Mouse (Mus musculus) heart, embryonic 10.5 days (tissue): Measurements from ENCODE around the gene Denr. TPM values are rescaled to one million over a fixed set of nuclear protein-coding genes. Genes with fewer than 3 reads are reported as not detected.
A peak's percentile ranks its signal among the peaks of the same experiment; 100 is the strongest.

Source experiments
- DNase-seq: peaks from one replicate; pipeline ENCODE4 v3.0.0-alpha.2; 2017; ENCODE audit warnings: low spot score
- H3K27ac ChIP-seq: fragments of 300-500 bp; sonication (generic); 2 replicates; pipeline ENCODE4 v1.5.1; 2016; ENCODE audit warnings: mild to moderate bottlenecking
- H3K27me3 ChIP-seq: fragments of 300-500 bp; sonication (generic); 2 replicates; pipeline ENCODE4 v1.6.1; 2016; ENCODE audit warnings: mild to moderate bottlenecking; ENCODE audit not compliant: poor library complexity, insufficient read depth, severe bottlenecking
- H3K36me3 ChIP-seq: fragments of 300-500 bp; sonication (generic); 2 replicates; pipeline ENCODE4 v1.6.1; 2016; ENCODE audit warnings: mild to moderate bottlenecking, moderate library complexity
- H3K4me1 ChIP-seq: fragments of 300-500 bp; sonication (generic); 2 replicates; pipeline ENCODE4 v1.6.1; 2016; ENCODE audit warnings: mild to moderate bottlenecking
- H3K4me3 ChIP-seq: fragments of 300-500 bp; sonication (generic); 2 replicates; pipeline ENCODE4 v1.5.1; 2016; ENCODE audit warnings: mild to moderate bottlenecking, moderate library complexity
- H3K9me3 ChIP-seq: fragments of 300-500 bp; sonication (generic); 2 replicates; pipeline ENCODE4 v1.6.1; 2016; ENCODE audit warnings: mild to moderate bottlenecking, moderate library complexity
- WGBS: fragments of 180-500 bp; shearing (Covaris S2); methylation state at CpG from one replicate; pipeline ENCODE4 v1.1.7; 2016; 5-methylcytosine and 5-hydroxymethylcytosine counted together
- polyA plus RNA-seq: library from polyadenylated mRNA; unstranded; fragments of >200 nt; fragmentation: Nextera tagmentation; extraction: Ambion mirVana; gene quantifications from 2 replicates; pipeline ENCODE4 v1.2.1, GENCODE M21; 2016

Denr gene
- polyA plus RNA-seq, 1 experiment from 2014 or later: 144 TPM

DNA sequence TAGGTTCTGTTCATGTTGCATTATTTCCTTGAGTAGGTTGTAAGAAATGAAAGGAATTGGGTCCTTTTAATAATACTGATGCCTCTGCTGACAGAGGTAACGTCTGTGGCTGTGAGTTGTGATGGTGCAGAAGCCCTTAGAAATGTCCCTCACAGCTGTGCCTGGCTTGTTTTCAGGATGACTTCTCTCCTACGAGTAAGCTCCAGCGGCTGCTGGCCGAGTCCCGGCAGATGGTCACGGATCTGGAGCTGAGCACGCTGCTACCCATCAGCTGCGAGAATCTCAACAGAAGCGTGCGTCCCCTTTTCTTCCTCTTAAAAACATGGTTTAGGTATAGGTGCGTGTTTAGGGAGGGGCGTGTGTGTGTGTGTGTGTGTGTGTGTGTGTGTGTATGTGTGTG, 54.1 kb downstream of the Denr start:
- Histone ChIP-seq H3K36me3 (no peaks in the 10 kb centered on the region), H3K27me3 (no peaks in the 10 kb centered on the region), H3K9me3 (no peaks in the 10 kb centered on the region), H3K4me3 (no peak overlapping the region), H3K27ac (no peak overlapping the region), H3K4me1 (0 out of 2 replicates have a peak, but pooled peaks cover 9% of the 10 kb centered on the region)
- WGBS: 82% methylated on average over 12 of the region's 12 CpGs
- DNase-seq: no peak

DNA sequence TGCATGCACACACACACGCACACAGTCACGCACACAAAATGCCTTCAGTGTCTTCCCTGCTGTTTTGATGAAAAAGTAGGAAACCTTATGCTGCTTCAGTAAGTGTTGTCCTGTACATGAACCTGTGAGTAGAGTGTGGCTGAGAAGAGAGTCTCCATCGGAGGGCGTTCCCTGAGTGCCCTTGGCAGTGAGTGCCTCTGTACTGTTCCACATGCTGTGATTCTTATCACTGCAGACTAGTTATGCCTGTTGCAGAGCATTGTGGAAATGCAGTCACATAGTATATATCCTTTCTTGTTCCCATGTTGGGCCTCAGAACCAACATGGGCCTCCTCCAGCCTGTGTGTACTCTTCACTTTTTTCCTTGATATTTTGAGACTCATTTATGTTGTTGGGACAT, 57.2 kb downstream of the Denr start:
- Histone ChIP-seq H3K4me3 (no peak overlapping the region), H3K9me3 (no peaks in the 10 kb centered on the region), H3K4me1 (0 out of 2 replicates have a peak, but pooled peaks cover 9% of the 10 kb centered on the region), H3K27me3 (0 out of 2 replicates have a peak, but pooled peaks cover 3% of the 10 kb centered on the region), H3K36me3 (no peaks in the 10 kb centered on the region), H3K27ac (no peak overlapping the region)
- DNase-seq: no peak
- 90% methylated on average over 4 of the region's 4 CpGs for WGBS

DNA sequence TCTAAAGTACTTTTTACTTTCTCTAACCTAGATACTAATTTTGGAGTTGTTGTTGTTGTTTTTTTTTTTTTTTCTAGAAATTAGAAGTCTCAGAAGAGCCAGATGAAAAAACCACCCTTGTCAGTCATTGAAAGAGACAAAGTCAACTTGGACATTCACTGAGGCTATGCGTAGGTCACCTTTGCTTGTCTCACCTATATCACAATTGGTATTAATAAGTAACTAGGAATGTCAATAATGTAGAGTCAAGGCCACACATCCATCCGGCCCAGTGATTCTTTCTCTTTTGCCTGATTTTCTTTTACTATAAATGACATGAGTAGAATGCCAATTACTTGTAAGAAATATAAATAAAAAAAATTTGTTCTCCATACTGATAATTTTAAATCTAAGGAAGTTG, 59.8 kb downstream of the Denr start:
- Histone ChIP-seq H3K36me3 (no peaks in the 10 kb centered on the region), H3K4me1 (0 out of 2 replicates have a peak, but pooled peaks cover 9% of the 10 kb centered on the region), H3K9me3 (no peaks in the 10 kb centered on the region), H3K27ac (no peak overlapping the region), H3K4me3 (no peak overlapping the region), H3K27me3 (peaks cover 13% of the 10 kb centered on the region; the same call in 1 of the 2 replicates)
- DNase-seq: no peak
- 91% methylated on average over 2 of the region's 2 CpGs for WGBS

DNA sequence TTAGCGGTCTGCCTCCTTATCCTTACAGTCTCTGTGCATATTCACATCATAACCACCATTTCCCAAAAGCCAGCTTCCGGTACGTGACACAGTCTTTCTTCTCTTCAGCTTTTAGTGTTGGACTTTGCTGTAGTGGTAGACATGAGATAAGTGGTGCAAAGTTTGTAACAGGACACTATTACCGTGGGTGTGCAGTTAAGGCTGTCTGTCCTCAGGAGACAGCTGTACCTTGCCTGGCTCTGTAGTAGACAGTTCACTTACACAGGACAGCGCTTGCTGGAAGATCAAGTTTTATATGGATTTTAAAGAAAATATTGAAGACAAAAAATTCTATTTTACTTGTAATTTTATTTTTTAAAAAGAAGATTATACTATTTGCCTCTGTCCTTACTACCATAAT, 61.5 kb downstream of the Denr start:
- H3K27ac ChIP-seq: no peak overlapping the region
- H3K27me3 ChIP-seq: peaks cover 29% of the 10 kb centered on the region
- DNase-seq: no peak
- no peaks in the 10 kb centered on the region for H3K9me3 ChIP-seq
- no peak overlapping the region for H3K4me3 ChIP-seq
- H3K36me3 ChIP-seq: no peaks in the 10 kb centered on the region
- 70% methylated on average over 5 of the region's 5 CpGs for WGBS
- H3K4me1 ChIP-seq: peaks cover 14% of the 10 kb centered on the region

DNA sequence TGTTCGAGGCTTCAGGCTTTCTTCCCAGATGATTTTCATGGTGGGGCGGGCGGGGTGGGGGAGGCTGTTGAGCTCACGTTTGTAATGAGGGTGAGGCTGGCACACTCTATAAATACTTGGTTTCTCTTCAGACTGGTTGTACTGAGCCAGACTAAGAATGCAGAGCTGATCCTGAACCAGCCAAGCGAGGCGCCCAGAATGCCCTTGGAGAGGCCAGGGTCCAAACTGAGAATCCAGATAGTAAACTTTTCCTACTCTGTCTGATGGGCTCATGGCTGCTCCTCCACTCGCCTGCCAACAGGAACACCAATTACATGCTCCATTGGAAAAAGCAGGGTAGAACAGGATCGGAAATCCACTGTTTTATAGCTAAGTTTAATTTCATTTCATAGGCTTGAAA, 62.2 kb downstream of the Denr start:
- DNase-seq: no peak
- 73% methylated on average over 8 of the region's 8 CpGs for WGBS
- H3K27me3 ChIP-seq: peaks cover 34% of the 10 kb centered on the region
- H3K27ac ChIP-seq: no peak overlapping the region
- H3K4me3 ChIP-seq: no peak overlapping the region
- no peaks in the 10 kb centered on the region for H3K9me3 ChIP-seq
- no peaks in the 10 kb centered on the region for H3K36me3 ChIP-seq
- H3K4me1 ChIP-seq: peaks cover 12% of the 10 kb centered on the region

DNA sequence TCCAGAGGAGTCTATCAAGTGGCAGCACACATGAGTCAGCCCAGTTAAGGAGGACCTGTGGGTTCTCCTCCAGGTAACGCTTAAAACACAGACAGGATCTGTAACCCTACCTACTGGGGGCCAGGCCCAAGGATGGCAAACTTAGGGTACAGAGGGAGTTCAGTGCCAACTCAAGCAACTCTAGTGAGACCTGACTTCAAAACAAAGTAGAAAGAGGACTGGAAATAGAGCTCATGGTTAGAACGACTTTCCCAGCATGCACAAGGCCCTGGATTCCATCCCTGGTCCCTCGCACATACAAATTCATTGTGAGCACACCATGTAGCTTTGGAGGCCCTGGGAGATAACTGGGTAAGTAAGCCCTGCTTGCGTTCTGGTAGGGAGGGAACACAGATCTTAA, 63.6 kb downstream of the Denr start:
- Histone ChIP-seq H3K36me3 (no peaks in the 10 kb centered on the region), H3K4me3 (no peak overlapping the region), H3K4me1 (peaks cover 16% of the 10 kb centered on the region), H3K9me3 (no peaks in the 10 kb centered on the region), H3K27ac (no peak overlapping the region), H3K27me3 (peaks cover 47% of the 10 kb centered on the region)
- DNase-seq: no peak
- 83% methylated on average over 4 of the region's 4 CpGs for WGBS

DNA sequence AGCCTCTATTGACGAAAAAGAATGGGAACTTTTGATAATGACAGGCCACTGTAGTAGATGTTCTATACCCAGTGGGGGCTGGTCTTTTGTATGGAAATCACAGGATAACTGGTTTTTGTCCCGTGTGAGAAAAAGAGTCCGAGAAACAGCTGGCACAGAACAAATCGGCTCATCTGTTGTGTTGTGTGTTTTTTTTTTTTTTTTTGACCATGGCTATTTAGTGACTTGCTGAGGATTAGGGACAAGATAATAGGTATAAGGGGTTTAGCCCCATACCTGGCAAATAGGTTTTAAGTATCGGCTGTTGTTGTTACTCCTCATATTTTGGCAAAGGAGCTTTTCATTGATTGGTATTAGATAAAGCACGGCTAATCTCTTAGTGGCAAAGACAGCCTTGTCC, 65.5 kb downstream of the Denr start:
- no peak for DNase-seq
- Histone ChIP-seq H3K27ac (no peak overlapping the region), H3K4me1 (peaks cover 29% of the 10 kb centered on the region), H3K9me3 (no peaks in the 10 kb centered on the region), H3K4me3 (no peak overlapping the region), H3K27me3 (peaks cover 58% of the 10 kb centered on the region), H3K36me3 (no peaks in the 10 kb centered on the region)
- WGBS: 77% methylated on average over 6 of the region's 6 CpGs

DNA sequence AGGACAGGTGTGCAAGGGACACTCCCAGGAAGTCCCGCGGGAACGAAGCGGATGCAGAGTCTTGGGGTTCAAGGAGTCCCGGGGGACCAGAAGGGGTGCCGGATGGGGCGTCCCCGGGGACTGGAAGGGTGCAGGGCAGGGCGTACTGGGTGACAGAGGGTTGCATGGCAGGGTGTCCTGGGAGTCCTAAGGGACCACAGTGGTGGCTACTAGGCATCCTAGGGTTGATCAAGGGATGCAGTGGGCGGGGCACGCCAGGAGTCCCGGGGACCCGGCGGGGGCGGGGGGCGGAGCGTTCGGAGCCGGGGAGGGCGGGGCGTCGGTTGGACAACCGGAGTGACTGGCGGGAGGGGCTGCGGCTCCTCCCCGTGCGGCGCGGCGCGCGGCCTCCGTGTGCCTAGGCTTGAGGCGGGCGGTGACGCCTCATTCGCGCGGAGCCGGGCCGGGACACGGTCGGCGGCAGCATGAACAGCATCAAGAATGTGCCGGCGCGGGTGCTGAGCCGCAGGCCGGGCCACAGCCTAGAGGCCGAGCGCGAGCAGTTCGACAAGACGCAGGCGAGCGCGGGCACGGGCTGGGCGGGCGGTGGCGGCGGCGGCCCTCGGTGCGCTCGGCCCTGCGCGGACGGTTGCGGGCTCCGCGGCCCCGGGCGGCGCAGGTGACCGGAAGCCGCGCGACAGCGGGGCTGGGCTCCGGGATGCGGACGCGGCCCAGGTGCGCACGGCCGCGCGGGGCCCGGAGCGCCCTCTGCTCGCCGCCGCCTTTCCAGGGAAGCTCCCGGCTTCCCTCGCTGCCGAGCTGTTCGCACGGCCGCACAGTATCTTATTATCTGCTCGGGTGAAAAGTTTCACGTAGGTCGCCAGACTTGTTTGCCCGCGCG, 66.6 kb downstream of the Denr start, which contains the start of gene Hip1r:
TSS of gene Hip1r (plus strand) at position 330 of the 880 bp plus-strand sequence.
- 1% methylated on average over 106 of the region's 106 CpGs for WGBS
- H3K27ac ChIP-seq: peak within 1 kb of the TSS; percentile 88
- no peaks in the 10 kb centered on the region for H3K36me3 ChIP-seq
- H3K4me3 ChIP-seq: peak within 1 kb of the TSS; percentile 85
- H3K9me3 ChIP-seq: no peaks in the 10 kb centered on the region
- H3K4me1 ChIP-seq: peaks cover 38% of the 10 kb centered on the region
- DNase-seq: peak; percentile 89
- H3K27me3 ChIP-seq: peaks cover 62% of the 10 kb centered on the region

DNA sequence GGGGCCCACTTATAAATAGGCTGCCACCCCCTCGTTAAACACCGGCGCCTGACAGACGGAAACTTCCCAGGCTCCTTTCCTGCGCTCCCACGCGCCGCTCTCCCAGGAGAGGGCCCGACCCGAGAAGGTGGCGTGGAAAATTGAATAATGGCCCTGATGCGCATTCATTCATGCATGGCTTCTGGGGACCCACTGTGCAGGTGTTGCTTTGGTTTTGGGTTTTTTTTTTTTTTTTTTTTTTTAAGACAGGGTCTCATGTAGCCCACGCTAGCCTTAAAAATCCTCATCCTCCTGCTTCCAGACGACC, 67.2 kb downstream of the Denr start:
- H3K4me1 ChIP-seq: peaks cover 38% of the 10 kb centered on the region
- no peaks in the 10 kb centered on the region for H3K36me3 ChIP-seq
- under 1% methylated on average over 14 of the region's 14 CpGs for WGBS
- H3K9me3 ChIP-seq: no peaks in the 10 kb centered on the region
- no peak for DNase-seq
- peaks cover 60% of the 10 kb centered on the region for H3K27me3 ChIP-seq
- H3K4me3 ChIP-seq: peak overlapping the region; percentile 85
- peak overlapping the region; percentile 88; the same call in 1 of the 2 replicates for H3K27ac ChIP-seq

DNA sequence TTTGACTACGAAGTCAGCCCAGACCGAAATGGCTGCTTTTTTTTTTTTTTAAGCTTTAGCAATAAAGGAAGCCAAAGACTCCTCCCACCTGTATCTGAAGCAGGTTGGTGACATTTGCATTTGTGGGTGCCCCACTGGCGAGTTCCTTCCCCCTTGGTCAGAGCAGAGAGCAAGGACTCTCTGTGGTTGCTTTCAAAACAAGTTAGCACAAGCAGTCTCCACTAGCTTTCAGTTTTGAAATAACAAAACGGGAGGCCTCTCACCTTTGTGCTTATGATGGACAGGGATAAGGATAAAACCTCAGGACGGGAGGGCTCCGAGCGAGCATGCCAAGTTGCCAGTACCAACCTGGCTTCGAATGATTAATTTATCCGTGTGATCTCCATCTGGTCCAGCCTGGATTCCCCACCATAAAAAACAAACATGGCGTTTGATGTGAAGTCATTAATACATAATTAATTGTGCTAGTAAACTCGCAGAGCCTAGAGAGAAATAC, 67.7 kb downstream of the Denr start:
- Histone ChIP-seq H3K27me3 (peaks cover 57% of the 10 kb centered on the region), H3K36me3 (no peaks in the 10 kb centered on the region), H3K4me3 (peak overlapping the region; percentile 85), H3K27ac (no peak overlapping the region), H3K9me3 (no peaks in the 10 kb centered on the region), H3K4me1 (peaks cover 41% of the 10 kb centered on the region)
- WGBS: 47% methylated on average over 11 of the region's 11 CpGs
- no peak for DNase-seq

DNA sequence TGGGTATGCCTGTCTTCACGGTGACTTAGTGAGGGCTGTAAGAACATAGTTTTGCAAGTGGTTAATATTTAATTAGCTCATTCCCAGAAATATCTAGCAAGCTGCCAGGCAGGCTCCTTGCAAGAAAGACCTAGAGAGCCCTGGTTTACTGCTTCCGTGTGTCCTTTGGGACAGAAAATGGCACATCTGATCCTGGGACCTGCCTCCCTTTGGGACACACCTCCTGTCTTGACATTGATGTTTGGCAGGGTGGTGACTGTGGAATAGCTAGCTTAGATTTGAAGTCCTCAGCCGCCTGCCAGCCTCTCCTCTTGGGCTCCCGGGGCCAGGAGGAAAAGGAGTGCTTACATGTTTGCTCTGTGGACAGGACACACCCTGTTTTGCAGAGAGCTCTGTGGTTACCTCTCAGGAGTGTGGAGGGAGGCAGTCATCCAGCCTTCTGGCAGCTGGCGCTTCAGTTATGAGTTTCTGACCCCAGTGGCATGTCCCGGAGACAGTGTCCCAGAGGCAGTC, 68.7 kb downstream of the Denr start:
- Histone ChIP-seq H3K27me3 (peaks cover 51% of the 10 kb centered on the region), H3K27ac (no peak overlapping the region), H3K4me1 (peaks cover 41% of the 10 kb centered on the region), H3K36me3 (no peaks in the 10 kb centered on the region), H3K4me3 (no peak overlapping the region), H3K9me3 (no peaks in the 10 kb centered on the region)
- no peak for DNase-seq
- WGBS: 51% methylated on average over 6 of the region's 6 CpGs

DNA sequence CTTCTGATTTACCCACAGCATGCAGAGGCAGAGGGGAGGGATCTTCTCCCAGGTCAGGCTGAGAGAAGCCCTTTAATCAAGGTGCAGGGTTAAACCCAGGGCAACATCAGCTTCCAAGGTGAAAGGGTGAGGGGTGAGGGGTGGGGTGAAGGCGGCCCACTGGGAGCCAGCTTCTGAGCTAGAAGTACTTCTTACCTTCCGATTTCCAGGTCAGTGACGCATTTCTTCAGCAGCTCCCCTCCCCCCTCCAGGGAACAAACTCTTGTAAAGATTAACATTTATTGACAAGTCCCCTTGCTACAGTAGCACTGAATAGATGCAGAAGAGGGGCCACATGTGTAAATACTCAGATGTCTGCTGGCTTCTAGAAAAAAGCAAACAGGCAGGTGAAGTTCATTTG, 70.3 kb downstream of the Denr start:
- WGBS: 37% methylated on average over 3 of the region's 3 CpGs
- no peaks in the 10 kb centered on the region for H3K36me3 ChIP-seq
- H3K27ac ChIP-seq: no peak overlapping the region
- H3K27me3 ChIP-seq: peaks cover 45% of the 10 kb centered on the region
- DNase-seq: no peak
- peaks cover 44% of the 10 kb centered on the region for H3K4me1 ChIP-seq
- no peak overlapping the region for H3K4me3 ChIP-seq
- no peaks in the 10 kb centered on the region for H3K9me3 ChIP-seq

DNA sequence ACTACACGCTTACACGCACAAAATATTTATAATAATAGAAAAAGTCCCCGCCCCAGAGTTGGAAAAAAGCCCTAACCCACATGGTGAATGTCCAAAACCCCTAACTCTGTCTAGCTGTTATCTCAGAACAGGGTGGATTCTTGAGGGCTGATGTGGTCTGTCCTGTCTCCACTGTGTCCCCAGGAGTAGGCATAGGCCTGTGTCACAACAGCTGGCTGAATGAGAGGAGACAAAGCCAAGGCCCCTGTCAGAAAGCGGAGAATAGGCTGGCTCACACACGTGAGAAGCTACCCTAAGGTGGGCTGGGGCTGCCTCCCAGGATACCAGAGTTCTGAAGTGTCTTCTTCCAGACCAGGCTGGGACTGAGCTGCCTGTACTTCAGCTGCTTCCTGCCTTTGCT, 71.2 kb downstream of the Denr start:
- H3K9me3 ChIP-seq: no peaks in the 10 kb centered on the region
- H3K27ac ChIP-seq: no peak overlapping the region
- H3K27me3 ChIP-seq: peaks cover 41% of the 10 kb centered on the region
- DNase-seq: no peak
- H3K4me1 ChIP-seq: peaks cover 50% of the 10 kb centered on the region
- WGBS: 69% methylated on average over 5 of the region's 5 CpGs
- no peak overlapping the region for H3K4me3 ChIP-seq
- H3K36me3 ChIP-seq: no peaks in the 10 kb centered on the region
